In genomic region chr4:115075204-115075915, GRCm38 (mm10) we compare ENCODE assay signal across 7 mouse cellular contexts. TPM values are rescaled to one million over a fixed set of nuclear protein-coding genes. Genes with fewer than 3 reads are reported as not detected.
DNase-seq lines count a peak whose midpoint lies in the region; ATAC-seq and TF ChIP-seq lines count a peak whose summit lies in the region.

No protein-coding gene starts in this region.

- peak; percentile 66 to 68 for TF ChIP-seq EP300 in MEL (IDR thresholded peaks at IDR 0.05; ENCODE audit: low read depth in 1 of 2, low read length in 2 of 2)

- DNase-seq in MEL (ENCODE audit: low read depth, low spot score) = peak; percentile 78
- no peak for DNase-seq in embryonic facial prominence, embryonic 10.5 days (ENCODE audit: low spot score)
- DNase-seq in embryo, embryonic 9.5 days (ENCODE audit: extremely low spot score) = no peak
- DNase-seq in urinary bladder, postnatal 10 days (ENCODE audit: low spot score) = no peak

- TF ChIP-seq RAD21 in MEL (IDR thresholded peaks at IDR 0.05; ENCODE audit: low read depth, low read length) = no peak

- WGBS in embryonic facial prominence, embryonic 10.5 days = 36% methylated on average over 3 of the region's 3 CpGs
- WGBS in intestine, embryonic 16.5 days = 38% methylated on average over 3 of the region's 3 CpGs
- 34% methylated on average over 3 of the region's 3 CpGs for WGBS in macrophage (ENCODE audit: missing documents)

- peak overlapping the region; percentile 81 for H3K27ac ChIP-seq in MEL (ENCODE audit: control insufficient read depth, low read depth, low read length)
- peak overlapping the region; percentile 40 for H3K27ac ChIP-seq in embryonic facial prominence, embryonic 10.5 days (replicated peaks)
- peak overlapping the region; percentile 33 for H3K27ac ChIP-seq in intestine, embryonic 16.5 days (ENCODE audit: low read length)
- peak overlapping the region; percentile 47 for H3K27ac ChIP-seq in macrophage

- peak; percentile 39; the same call in 1 of the 2 replicates for ATAC-seq in intestine, embryonic 16.5 days
- ATAC-seq in frontal cortex, adult (ENCODE audit: low TSS enrichment) = no peak

- no peak overlapping the region for H3K4me2 ChIP-seq in intestine, embryonic 16.5 days (ENCODE audit: low read depth, low read length)

- no peaks in the 10 kb centered on the region for H3K27me3 ChIP-seq in MEL (ENCODE audit: control insufficient read depth in 1 of 2, insufficient read depth in 2 of 2, low read length in 2 of 2)
- peaks cover 42% of the 10 kb centered on the region for H3K27me3 ChIP-seq in embryonic facial prominence, embryonic 10.5 days (replicated peaks; ENCODE audit: low read depth, poor library complexity, severe bottlenecking)
- no peaks in the 10 kb centered on the region for H3K27me3 ChIP-seq in intestine, embryonic 16.5 days (replicated peaks; ENCODE audit: control insufficient read depth, insufficient read depth, low read length)

- no peaks in the 10 kb centered on the region for H3K9me3 ChIP-seq in MEL (replicated peaks; ENCODE audit: insufficient read depth, low read length)
- no peaks in the 10 kb centered on the region for H3K9me3 ChIP-seq in embryonic facial prominence, embryonic 10.5 days
- H3K9me3 ChIP-seq in intestine, embryonic 16.5 days (ENCODE audit: control insufficient read depth, low read length) = no peaks in the 10 kb centered on the region

- peaks cover 20 to 25% of the 10 kb centered on the region in 2 experiments for H3K4me1 ChIP-seq in MEL (ENCODE audit: control insufficient read depth in 1 of 2, insufficient read depth in 2 of 2, low read length in 2 of 2)
- peaks cover 21% of the 10 kb centered on the region for H3K4me1 ChIP-seq in embryonic facial prominence, embryonic 10.5 days
- H3K4me1 ChIP-seq in intestine, embryonic 16.5 days (ENCODE audit: control insufficient read depth, insufficient read depth, low read length) = no peaks in the 10 kb centered on the region

- TF ChIP-seq POLR2A in MEL (IDR thresholded peaks at IDR 0.05; ENCODE audit: control insufficient read depth in 1 of 2, insufficient read depth in 1 of 2, low read depth in 1 of 2, low read length in 2 of 2, poor library complexity in 1 of 2) = no peak

- peak overlapping the region; percentile 52 for H3K9ac ChIP-seq in MEL (ENCODE audit: control insufficient read depth, low read depth, low read length, poor library complexity, severe bottlenecking)
- no peak overlapping the region for H3K9ac ChIP-seq in intestine, embryonic 16.5 days (ENCODE audit: low read depth, low read length)

- no peak for TF ChIP-seq CTCF in MEL (IDR thresholded peaks at IDR 0.05 in 2 of 3, conservative IDR thresholded peaks at IDR 0.05 in 1 of 3; ENCODE audit: control insufficient read depth in 1 of 3, insufficient read depth in 1 of 3, low read depth in 2 of 3, low read length in 3 of 3, poor library complexity in 1 of 3, severe bottlenecking in 1 of 3)

- H3K79me2 ChIP-seq in MEL (ENCODE audit: control insufficient read depth, insufficient read depth, low read length, poor library complexity) (no peaks in the 10 kb centered on the region), macrophage (ENCODE audit: inconsistent target) (no peaks in the 10 kb centered on the region)

- H3K4me3 ChIP-seq in MEL (ENCODE audit: control insufficient read depth in 1 of 2, insufficient read depth in 1 of 2, low read depth in 2 of 2, low read length in 2 of 2) (peak overlapping the region; percentile 8 to 15; a peak in 2 of 4 replicates), macrophage (ENCODE audit: inconsistent target) (no peak overlapping the region)
- H3K4me3 ChIP-seq in embryonic facial prominence, embryonic 10.5 days = no peak overlapping the region
- H3K4me3 ChIP-seq in intestine, embryonic 16.5 days (ENCODE audit: low read length) = no peak overlapping the region

- peaks cover 0 to 19% of the 10 kb centered on the region in 2 experiments; a peak in 2 of 4 replicates for H3K36me3 ChIP-seq in MEL (ENCODE audit: control insufficient read depth in 1 of 2, insufficient read depth in 2 of 2, low read length in 2 of 2)
- no peaks in the 10 kb centered on the region for H3K36me3 ChIP-seq in embryonic facial prominence, embryonic 10.5 days (replicated peaks)
- H3K36me3 ChIP-seq in intestine, embryonic 16.5 days (ENCODE audit: control insufficient read depth, insufficient read depth, low read length) = no peaks in the 10 kb centered on the region
- H3K36me3 ChIP-seq in macrophage (ENCODE audit: inconsistent target) = no peaks in the 10 kb centered on the region

TF ChIP-seq in MEL, 35 proteins besides CTCF, POLR2A, EP300 and RAD21:
- TF ChIP-seq ETS1 (IDR thresholded peaks at IDR 0.05; ENCODE audit: low read depth, low read length) (0 out of 2 replicates have a peak, but pooled peaks have one; percentile 3), HCFC1 (IDR thresholded peaks at IDR 0.05; ENCODE audit: low read depth, low read length) (peak; percentile 33; the same call in 1 of the 2 replicates), MAZ (IDR thresholded peaks at IDR 0.05; ENCODE audit: low read depth, low read length) (peak; percentile 91; the same call in 1 of the 2 replicates), CHD2 (IDR thresholded peaks at IDR 0.05; ENCODE audit: low read length) (no peak), E2F4 (IDR thresholded peaks at IDR 0.05; ENCODE audit: borderline replicate concordance, low read depth, low read length) (no peak), GATA1 (IDR thresholded peaks at IDR 0.05; ENCODE audit: low read depth, low read length) (peak; percentile 52; the same call in 1 of the 2 replicates), SIN3A (IDR thresholded peaks at IDR 0.05; ENCODE audit: low read length) (peak; percentile 44), TAL1 (IDR thresholded peaks at IDR 0.05; ENCODE audit: low read length) (0 out of 2 replicates have a peak, but pooled peaks have one; percentile 44), MXI1 (IDR thresholded peaks at IDR 0.05; ENCODE audit: low read depth, low read length) (no peak; the same call in 1 of the 2 replicates), ZNF384 (IDR thresholded peaks at IDR 0.05; ENCODE audit: low read depth, low read length) (no peak), NELFE (IDR thresholded peaks at IDR 0.05; ENCODE audit: low read depth, low read length) (peak; percentile 33; the same call in 1 of the 2 replicates), TBP (IDR thresholded peaks at IDR 0.05; ENCODE audit: low read depth, low read length) (no peak), TCF12 (IDR thresholded peaks at IDR 0.05; ENCODE audit: low read depth, low read length) (peak; percentile 53), ELF1 (IDR thresholded peaks at IDR 0.05; ENCODE audit: low read depth, low read length) (no peak), SMC3 (IDR thresholded peaks at IDR 0.05; ENCODE audit: low read depth, low read length) (no peak)

RNA-seq across cellular contexts. Expression of gene Pdzk1ip1, which starts 13.1 kb away (rescaled TPM):
- not detected in 2 replicates for total RNA-seq in MEL (2012; rRNA removed)
- polyA plus RNA-seq in MEL (2012; ENCODE audit: insufficient read depth in 1 of 2, insufficient read length in 2 of 2, low read depth in 1 of 2, low replicate concordance in 2 of 2, missing spikeins in 1 of 2) (under 1 TPM in 1 of 2 experiments, not detected in 1; 0.14 TPM), macrophage (2018) (24.4 to 124 TPM (median 41.0 TPM) in 3 replicates)
- 6.3 and 6.7 TPM in 2 replicates for polyA plus RNA-seq in embryonic facial prominence, embryonic 10.5 days (2016; fragmentation: Nextera tagmentation; extraction: Ambion mirVana)
- polyA plus RNA-seq in intestine, embryonic 16.5 days (2015; fragmentation: Nextera tagmentation; extraction: Ambion mirVana) = 256 and 335 TPM in 2 replicates
- total RNA-seq in macrophage (2018; cell fraction: chromatin; rRNA removed) = 100 to 1,000 TPM in 1 of 26 experiments, 10 to 100 TPM in 6, 1 to 10 TPM in 18, not detected in 1; 1.8 to 110 (median 6.1) TPM
- total RNA-seq in macrophage (2018; cell fraction: cytosol; rRNA removed) = 100 to 1,000 TPM in 9 of 26 experiments, 10 to 100 TPM in 17; 35.2 to 171 (median 71.0) TPM
- 100 to 1,000 TPM in 1 of 26 experiments, 10 to 100 TPM in 25; 16.5 to 130 (median 27.7) TPM for total RNA-seq in macrophage (2018; cell fraction: nucleus; rRNA removed)

RNA-seq across cellular contexts. Expression of gene Tal1, which starts 19.1 kb away (rescaled TPM):
- total RNA-seq in MEL (2012; rRNA removed) = 21.2 and 34.9 TPM in 2 replicates
- polyA plus RNA-seq in MEL (2012; ENCODE audit: insufficient read depth in 1 of 2, insufficient read length in 2 of 2, low read depth in 1 of 2, low replicate concordance in 2 of 2, missing spikeins in 1 of 2) (10 to 100 TPM in 1 of 2 experiments, not detected in 1; 48.9 TPM), macrophage (2018) (3.6 to 11.5 TPM (median 5.3 TPM) in 3 replicates)
- polyA plus RNA-seq in embryonic facial prominence, embryonic 10.5 days (2016; fragmentation: Nextera tagmentation; extraction: Ambion mirVana) = 1.7 and 1.9 TPM in 2 replicates
- 0.38 and 0.70 TPM in 2 replicates for polyA plus RNA-seq in intestine, embryonic 16.5 days (2015; fragmentation: Nextera tagmentation; extraction: Ambion mirVana)
- total RNA-seq in macrophage (2018; cell fraction: chromatin; rRNA removed) = 10 to 100 TPM in 16 of 26 experiments, 1 to 10 TPM in 10; 3.0 to 32.6 (median 10.5) TPM
- 10 to 100 TPM in 1 of 26 experiments, 1 to 10 TPM in 25; 3.0 to 13.7 (median 5.2) TPM for total RNA-seq in macrophage (2018; cell fraction: cytosol; rRNA removed)
- 10 to 100 TPM in 13 of 26 experiments, 1 to 10 TPM in 13; 3.2 to 34.5 (median 10.0) TPM for total RNA-seq in macrophage (2018; cell fraction: nucleus; rRNA removed)

RNA-seq across cellular contexts. Expression of gene Cyp4x1, which starts 58.7 kb away (rescaled TPM):
- 0.04 and 0.07 TPM in 2 replicates for total RNA-seq in MEL (2012; rRNA removed)
- polyA plus RNA-seq in MEL (2012; ENCODE audit: insufficient read depth in 1 of 2, insufficient read length in 2 of 2, low read depth in 1 of 2, low replicate concordance in 2 of 2, missing spikeins in 1 of 2) (under 1 TPM in 1 of 2 experiments, not detected in 1; 0.47 TPM), macrophage (2018) (not detected in 3 replicates)
- 0.24 and 0.25 TPM in 2 replicates for polyA plus RNA-seq in embryonic facial prominence, embryonic 10.5 days (2016; fragmentation: Nextera tagmentation; extraction: Ambion mirVana)
- 0.20 and 0.31 TPM in 2 replicates for polyA plus RNA-seq in intestine, embryonic 16.5 days (2015; fragmentation: Nextera tagmentation; extraction: Ambion mirVana)
- not detected for total RNA-seq in macrophage (2018; cell fraction: chromatin; rRNA removed)
- total RNA-seq in macrophage (2018; cell fraction: cytosol; rRNA removed) = not detected
- total RNA-seq in macrophage (2018; cell fraction: nucleus; rRNA removed) = not detected

Comparison
In these comparisons a context has a peak if more than half of its experiments do, and no peak if none do; other contexts are left out.
1. H3K4me3 ChIP-seq: peak in MEL (2 of 2); none in embryonic facial prominence, embryonic 10.5 days (single experiment), intestine, embryonic 16.5 days (single experiment) and macrophage (single experiment).
2. Peak in every context shown above with its lines, with median percentiles within 50 percentile points of each other: H3K27ac ChIP-seq.